Mouse (Mus musculus) cerebral cortex, adult 2 months (tissue): Measurements from ENCODE around the gene Gm20721.

ENCODE experiments used
- WGBS: fragments of 180-500 bp; shearing (Covaris S2); methylation state at CpG from one replicate; pipeline ENCODE4 v1.1.7; 2018; 5-methylcytosine and 5-hydroxymethylcytosine counted together

Gene Gm20721

DNA sequence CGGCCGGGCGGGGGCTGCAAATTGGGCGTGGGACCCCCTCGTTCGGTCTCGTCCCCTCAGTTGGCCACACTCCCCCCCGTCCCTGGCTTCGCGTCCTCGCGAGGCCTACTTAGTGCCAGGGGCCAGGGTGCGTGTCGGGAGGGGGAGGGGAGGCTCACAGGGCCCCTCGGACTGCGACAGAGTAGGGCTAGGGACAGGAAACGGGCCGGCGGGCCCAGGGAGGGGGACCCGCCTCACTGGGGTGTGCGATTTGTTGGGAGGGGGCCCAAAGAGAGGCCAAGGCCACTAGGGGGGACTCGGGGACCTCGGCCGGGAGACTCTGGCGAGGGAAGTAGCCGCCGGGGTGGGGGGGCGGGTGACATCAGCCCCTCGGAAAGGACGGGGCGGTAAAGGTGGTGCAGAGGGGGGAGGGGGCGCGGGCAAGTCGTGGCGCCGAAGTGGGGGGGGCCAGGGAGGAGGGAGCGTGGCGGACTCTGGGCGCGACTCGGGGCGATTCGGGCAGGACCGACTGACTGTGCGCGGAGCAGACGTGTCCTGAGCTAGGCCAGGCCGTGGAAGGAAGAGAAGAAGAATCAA, 15.8 kb downstream of the Gm20721 start:
- under 1% methylated on average over 43 of the region's 48 CpGs for WGBS

- under 1% methylated on average over 124 of the region's 131 CpGs for WGBS
Measured at GRCm38 (mm10) chr2:174329663-174330615, 16.6 kb downstream of the Gm20721 start.

- 52% methylated on average over 51 of the region's 58 CpGs for WGBS
Measured at GRCm38 (mm10) chr2:174328926-174329662, 17.4 kb downstream of the Gm20721 start.

DNA sequence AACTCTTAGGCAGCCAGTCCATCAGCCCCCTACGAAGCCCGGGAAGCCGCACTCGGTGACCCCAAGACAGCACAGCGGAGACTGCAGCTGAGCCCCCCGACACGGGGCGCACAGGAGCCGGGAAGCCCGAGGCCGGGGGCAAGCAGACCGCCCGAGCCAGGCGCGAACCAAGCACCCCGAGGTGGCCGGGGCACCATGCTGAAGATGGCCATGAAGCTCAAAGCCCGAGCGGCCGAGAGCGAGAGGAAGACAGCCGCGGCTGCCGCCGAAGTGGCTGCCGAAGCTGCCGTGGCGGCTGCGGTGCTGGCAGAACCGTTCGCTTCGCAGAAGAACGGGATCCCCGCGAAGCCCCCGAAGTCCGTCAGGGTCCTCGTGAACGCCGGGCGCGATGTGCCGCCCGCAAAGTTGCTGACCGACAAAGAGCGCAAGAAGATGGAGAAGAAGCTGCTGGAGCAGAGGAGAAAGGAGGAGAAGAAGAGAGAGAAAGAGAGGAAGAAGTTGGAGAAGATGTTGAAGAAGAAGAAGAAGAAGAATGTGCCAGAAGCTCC, 18.1 kb downstream of the Gm20721 start:
- 44% methylated on average over 46 of the region's 46 CpGs for WGBS

DNA sequence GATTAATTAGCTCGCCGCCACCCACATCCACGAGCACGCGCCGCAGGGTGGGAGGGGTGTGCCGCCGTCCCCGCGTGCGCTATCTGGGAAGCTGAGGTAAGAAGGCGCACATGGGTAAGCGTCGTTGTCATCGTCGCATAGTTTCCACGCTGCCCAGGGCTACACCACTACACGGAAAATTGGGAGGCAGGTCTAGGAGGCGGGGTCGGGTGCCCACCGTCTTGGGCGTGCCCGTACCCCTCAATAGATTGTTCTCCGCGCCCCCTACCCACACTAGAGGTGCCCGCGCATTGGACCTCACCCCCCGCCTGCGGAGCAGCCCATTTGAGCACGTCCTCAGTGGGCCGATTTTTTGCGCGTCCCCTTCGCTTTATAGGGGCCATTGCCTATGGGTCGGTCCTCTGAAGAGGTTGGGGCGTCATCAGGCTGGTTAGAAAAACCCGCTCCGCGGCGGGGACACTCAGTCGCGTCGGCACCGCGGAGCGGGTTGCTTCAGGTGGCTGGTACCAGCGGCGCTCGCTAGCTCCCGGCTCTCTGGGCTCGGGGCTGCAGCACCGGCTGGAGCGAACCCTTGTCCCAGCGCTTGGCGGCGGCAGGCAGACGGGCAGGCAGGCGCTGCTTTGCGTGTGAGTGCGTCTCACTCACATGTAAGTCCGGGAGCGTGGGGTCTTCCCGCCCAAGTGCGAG, 19.1 kb downstream of the Gm20721 start:
- WGBS, result 50% methylated on average over 64 of the region's 64 CpGs

GRCm38 (mm10) chr2:174326481-174326880, 20.0 kb downstream of the Gm20721 start:
- WGBS, result 65% methylated on average over 8 of the region's 8 CpGs

DNA sequence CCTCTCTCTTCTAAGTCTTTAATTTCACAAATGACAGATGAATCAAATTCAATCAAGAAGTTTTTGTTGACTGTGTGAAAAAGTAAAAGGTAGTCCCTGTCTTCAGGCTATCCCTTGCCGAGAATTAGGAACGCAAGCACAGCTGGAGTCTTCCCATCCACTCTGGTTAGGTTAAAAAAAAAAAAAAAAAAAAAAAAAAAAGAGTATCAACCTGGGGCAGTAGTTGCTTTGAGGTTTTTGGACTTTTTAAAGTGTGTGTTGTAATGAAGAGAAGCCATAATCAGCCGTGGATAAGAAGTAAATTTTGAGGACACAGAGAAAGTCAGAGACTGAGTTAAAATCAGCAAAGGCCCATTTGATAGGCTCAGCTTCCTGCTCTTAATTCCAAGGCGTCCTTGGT, 20.5 kb downstream of the Gm20721 start:
- whole genome bisulfite sequencing, result 76% methylated on average over 4 of the region's 4 CpGs

GRCm38 (mm10) chr2:174316661-174317060, 29.9 kb downstream of the Gm20721 start:
- 95% methylated on average over 9 of the region's 9 CpGs for WGBS

DNA sequence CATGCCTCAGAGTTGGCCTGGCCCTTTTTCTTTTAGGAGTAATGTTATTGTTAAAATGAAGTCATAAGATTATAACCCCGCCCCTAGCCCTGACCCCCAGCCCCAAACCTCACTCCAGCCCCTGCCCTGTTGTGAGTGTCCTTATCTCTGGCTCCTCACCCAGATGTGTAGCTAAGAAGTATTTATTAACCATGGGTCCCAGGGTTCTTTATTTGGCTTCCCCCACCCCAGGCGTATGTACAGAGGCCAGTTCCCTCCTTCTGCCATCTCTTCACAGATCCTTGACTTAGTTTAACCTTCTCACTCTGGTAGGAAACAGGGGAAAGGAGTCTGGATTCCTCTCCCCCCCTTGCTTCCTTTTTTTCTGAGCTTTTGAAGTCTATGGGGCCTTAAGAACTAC, 33.9 kb downstream of the Gm20721 start:
- WGBS, result 84% methylated on average over 2 of the region's 2 CpGs

GRCm38 (mm10) chr2:174312118-174312647, 34.3 kb downstream of the Gm20721 start:
- 20% methylated on average over 4 of the region's 4 CpGs for WGBS

GRCm38 (mm10) chr2:174311613-174312012, 34.9 kb downstream of the Gm20721 start:
- 90% methylated on average over 1 of the region's 1 CpGs for WGBS

DNA sequence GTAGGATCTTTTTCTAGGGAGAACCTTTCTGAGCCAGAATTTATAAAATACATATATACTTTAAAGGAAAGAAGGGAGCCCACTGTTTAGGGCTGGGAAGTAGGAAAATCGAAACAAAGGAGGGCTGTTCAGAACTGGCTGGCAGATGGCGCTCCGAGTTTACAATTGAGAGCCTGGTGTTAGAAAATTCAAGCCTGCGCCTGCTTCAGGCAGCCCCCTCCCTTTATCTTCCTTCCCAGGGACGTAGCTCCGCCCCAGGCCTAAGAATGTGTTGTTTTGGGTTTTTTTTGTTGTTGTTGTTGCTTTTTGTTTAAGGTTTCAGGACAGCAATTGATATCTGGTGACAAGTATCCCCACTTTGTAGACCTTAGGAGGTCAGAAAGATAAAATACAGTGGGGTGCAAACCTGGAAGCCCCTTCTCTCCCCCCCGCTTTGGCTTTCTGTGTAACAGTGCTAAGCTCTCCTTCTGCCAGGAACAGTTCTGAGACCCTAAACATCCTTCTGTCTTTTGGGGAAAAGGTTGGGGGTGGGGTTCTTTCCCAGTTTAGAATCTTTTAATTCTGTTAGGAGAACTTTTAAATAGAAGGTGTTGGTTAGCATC, 35.5 kb downstream of the Gm20721 start:
- WGBS, result 11% methylated on average over 7 of the region's 7 CpGs

DNA sequence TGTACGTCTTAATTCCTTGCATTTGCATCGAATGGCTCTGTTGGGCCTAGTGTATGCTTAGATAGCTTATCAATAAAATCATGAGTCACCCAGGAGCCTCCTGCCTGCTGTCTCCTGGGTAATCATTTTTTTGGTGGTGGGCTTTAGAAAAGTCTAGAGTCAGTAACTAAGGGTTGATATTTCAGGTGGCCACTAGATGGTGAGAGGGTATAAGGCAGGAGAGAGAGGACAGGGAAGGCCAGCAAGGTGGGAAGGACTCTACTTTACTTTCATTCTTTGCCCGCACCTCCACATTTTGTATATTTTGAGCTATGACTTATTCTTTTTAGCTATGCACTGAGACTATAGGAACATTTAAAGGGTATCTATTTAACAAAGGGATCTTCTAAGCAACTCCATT, 38.6 kb downstream of the Gm20721 start:
- 76% methylated on average over 3 of the region's 3 CpGs for WGBS

GRCm38 (mm10) chr2:174305646-174306045, 40.9 kb downstream of the Gm20721 start:
- 52% methylated on average over 5 of the region's 5 CpGs for WGBS

- 62% methylated on average over 6 of the region's 6 CpGs for WGBS
Measured at GRCm38 (mm10) chr2:174302526-174302925, 44.0 kb downstream of the Gm20721 start.

DNA sequence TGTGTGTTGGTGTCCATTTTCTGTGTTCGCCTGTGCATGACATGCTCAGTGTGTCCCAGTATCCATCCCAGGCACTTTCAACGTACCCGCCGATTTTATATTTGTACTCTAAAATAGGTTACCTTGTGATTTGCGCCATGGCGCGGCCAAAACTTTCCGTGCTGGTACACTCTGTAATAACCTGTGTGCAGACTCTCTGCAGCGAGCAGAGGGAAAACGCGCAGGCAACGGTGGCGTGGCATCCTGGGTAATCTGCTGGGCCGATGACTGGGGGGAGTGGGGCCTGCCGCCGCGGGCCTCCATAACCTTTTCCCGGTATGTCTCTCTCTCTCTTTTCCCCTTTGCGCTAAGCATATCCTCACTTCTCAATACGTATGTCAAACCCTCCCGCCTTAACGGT, 45.8 kb downstream of the Gm20721 start:
- WGBS, result 61% methylated on average over 22 of the region's 22 CpGs

- WGBS, result 55% methylated on average over 27 of the region's 27 CpGs
Measured at GRCm38 (mm10) chr2:174300186-174300585, 46.3 kb downstream of the Gm20721 start.

DNA sequence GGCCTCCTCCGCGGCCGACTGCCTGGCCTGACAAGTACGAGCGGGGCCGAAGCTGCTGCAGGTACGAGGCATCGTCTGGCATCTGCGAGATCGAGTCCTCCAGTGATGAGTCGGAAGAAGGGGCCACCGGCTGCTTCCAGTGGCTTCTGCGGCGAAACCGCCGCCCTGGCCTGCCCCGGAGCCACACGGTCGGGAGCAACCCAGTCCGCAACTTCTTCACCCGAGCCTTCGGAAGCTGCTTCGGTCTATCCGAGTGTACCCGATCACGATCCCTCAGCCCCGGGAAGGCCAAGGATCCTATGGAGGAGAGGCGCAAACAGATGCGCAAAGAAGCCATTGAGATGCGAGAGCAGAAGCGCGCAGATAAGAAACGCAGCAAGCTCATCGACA, 46.7 kb downstream of the Gm20721 start:
- WGBS, result 55% methylated on average over 34 of the region's 34 CpGs

- WGBS, result 53% methylated on average over 48 of the region's 48 CpGs
Measured at GRCm38 (mm10) chr2:174299091-174299770, 47.3 kb downstream of the Gm20721 start.

DNA sequence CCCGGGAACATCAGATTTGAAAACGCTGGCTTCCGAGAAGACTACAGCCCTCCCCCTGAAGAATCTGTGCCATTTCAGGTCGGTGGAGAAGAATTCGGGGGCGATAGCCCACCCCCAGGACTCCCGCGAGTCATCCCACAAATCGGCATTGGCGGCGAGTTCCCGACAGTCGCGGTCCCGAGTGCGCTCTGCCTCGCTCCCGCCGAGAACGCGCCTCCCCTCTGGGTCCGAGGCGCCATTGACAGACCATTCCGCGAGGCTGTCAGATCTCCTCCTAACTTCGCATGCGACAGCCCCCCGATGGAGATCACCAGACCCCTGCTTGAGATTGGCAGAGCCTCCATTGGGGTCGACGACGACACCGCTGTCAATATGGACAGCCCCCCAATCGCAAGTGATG, 48.0 kb downstream of the Gm20721 start:
- 39% methylated on average over 33 of the region's 33 CpGs for WGBS
